Mouse (Mus musculus) kidney, adult 2 months (tissue): Measurements from ENCODE around the gene Aspscr1.

Source experiments
- CTCF ChIP-seq: fragments of 200-500 bp; conservative IDR thresholded peaks from 2 replicates; pipeline ENCODE4 v1.5.1; 2011; ENCODE audit warnings: low read depth, mild to moderate bottlenecking, control low read depth, low read length, moderate library complexity, mixed read lengths; ENCODE audit not compliant: insufficient read depth, insufficient read length
- POLR2A ChIP-seq: fragments of 200-500 bp; IDR thresholded peaks from one replicate; pipeline ENCODE4 v1.6.1; 2011; ENCODE audit warnings: low read depth, low read length, control low read depth

- no peak for TF ChIP-seq CTCF
- no peak for TF ChIP-seq POLR2A
Observed at GRCm38 (mm10) chr11:120711980-120712604, 39.3 kb downstream of the Aspscr1 start.
